Mouse (Mus musculus) right cerebral cortex, adult 18-20 months (tissue): ENCODE measurements around the gene C1qtnf3.

Experiments used
- DNase-seq: peaks from one replicate; pipeline ENCODE4 v3.0.0; 2022; ENCODE audit warnings: mixed read lengths

Gene C1qtnf3

GRCm38 (mm10) chr15:10951951-10952759 is at the start of gene C1qtnf3:
Gene C1qtnf3, plus strand, starts transcription at chr15:10952332.
- no peak for DNase-seq

- DNase-seq: no peak
These were observed 49.8 kb upstream of the C1qtnf3 start for GRCm38 (mm10) chr15:10902360-10902759.

- no peak for DNase-seq
These were observed 35.4 kb upstream of the C1qtnf3 start for GRCm38 (mm10) chr15:10916611-10917311.

- no peak for DNase-seq
These were observed 34.8 kb upstream of the C1qtnf3 start for GRCm38 (mm10) chr15:10917312-10917660.

GRCm38 (mm10) chr15:10920212-10920611 is 31.9 kb upstream of the C1qtnf3 start:
- DNase-seq: no peak

GRCm38 (mm10) chr15:10921064-10921463 is 31.1 kb upstream of the C1qtnf3 start:
- DNase-seq: peak; percentile 9

- no peak for DNase-seq
These were observed 30.1 kb upstream of the C1qtnf3 start for GRCm38 (mm10) chr15:10922061-10922460.

GRCm38 (mm10) chr15:10922570-10922969 is 29.6 kb upstream of the C1qtnf3 start:
- no peak for DNase-seq

- DNase-seq: no peak
These were observed 28.8 kb upstream of the C1qtnf3 start for GRCm38 (mm10) chr15:10923076-10923995.

GRCm38 (mm10) chr15:10927325-10927724 is 24.8 kb upstream of the C1qtnf3 start:
- DNase-seq: no peak

- DNase-seq: no peak
These were observed 23.4 kb upstream of the C1qtnf3 start for GRCm38 (mm10) chr15:10928633-10929270.

- DNase-seq: no peak
These were observed 18.2 kb upstream of the C1qtnf3 start for GRCm38 (mm10) chr15:10933930-10934329.

GRCm38 (mm10) chr15:10940148-10941108 is 11.7 kb upstream of the C1qtnf3 start:
- DNase-seq: no peak

GRCm38 (mm10) chr15:10941901-10942300 is 10.2 kb upstream of the C1qtnf3 start:
- no peak for DNase-seq

GRCm38 (mm10) chr15:10947852-10948251 is 4.3 kb upstream of the C1qtnf3 start:
- DNase-seq: no peak

GRCm38 (mm10) chr15:10952760-10953305 is 701 bp downstream of the C1qtnf3 start:
- no peak for DNase-seq

GRCm38 (mm10) chr15:10953465-10953864 is 1.3 kb downstream of the C1qtnf3 start:
- DNase-seq: no peak

GRCm38 (mm10) chr15:10954381-10955016 is 2.4 kb downstream of the C1qtnf3 start:
- no peak for DNase-seq

GRCm38 (mm10) chr15:10955156-10955555 is 3.0 kb downstream of the C1qtnf3 start:
- DNase-seq: no peak

- no peak for DNase-seq
These were observed 4.6 kb downstream of the C1qtnf3 start for GRCm38 (mm10) chr15:10956706-10957105.
